Mouse (Mus musculus) embryonic fibroblast, embryonic 13.5 days (primary cell): Measurements from ENCODE around the gene Ldhc. TPM values are rescaled to one million over a fixed set of nuclear protein-coding genes. Genes with fewer than 3 reads are reported as not detected.

ENCODE experiments used
- H3K27ac ChIP-seq: 2 replicates; pipeline ENCODE4 v1.5.1; 2012; ENCODE audit warnings: low read length, control low read depth, inconsistent platforms; ENCODE audit not compliant: insufficient read depth
- H3K4me1 ChIP-seq: 2 replicates; pipeline ENCODE4 v1.6.1; 2011; ENCODE audit warnings: low read length; ENCODE audit not compliant: control insufficient read depth, insufficient read depth
- H3K4me3 ChIP-seq: 2 replicates; pipeline ENCODE4 v1.5.1; 2011; ENCODE audit warnings: mild to moderate bottlenecking, control low read depth, low read length; ENCODE audit not compliant: insufficient read depth
- CTCF ChIP-seq: IDR thresholded peaks from 2 replicates; pipeline ENCODE4 v1.5.1; 2011; ENCODE audit warnings: mild to moderate bottlenecking, control low read depth, low read length, moderate library complexity, borderline replicate concordance; ENCODE audit not compliant: insufficient read depth
- POLR2A ChIP-seq: IDR thresholded peaks from 2 replicates; pipeline ENCODE4 v1.6.1; 2011; ENCODE audit warnings: low read depth, mild to moderate bottlenecking, control low read depth, low read length, moderate library complexity
- polyA plus RNA-seq: library from polyadenylated mRNA; stranded (reverse); fragments of >200 nt; gene quantifications from 2 replicates; pipeline ENCODE4 v1.2.4, GENCODE M21; 2011; ENCODE audit warnings: low read depth; ENCODE audit not compliant: missing spikeins, insufficient read length

The Ldhc gene
- polyA plus RNA-seq, 1 experiment = not detected

GRCm38 (mm10) chr7:46899343-46899742 is 38.3 kb downstream of the Ldhc start:
- TF ChIP-seq POLR2A (no peak), CTCF (no peak)
- H3K27ac ChIP-seq = no peak overlapping the region
- H3K4me3 ChIP-seq = no peak overlapping the region
- no peaks in the 10 kb centered on the region for H3K4me1 ChIP-seq

- no peak overlapping the region for H3K27ac ChIP-seq
- no peak for TF ChIP-seq CTCF
- TF ChIP-seq POLR2A = no peak
- peaks cover 3% of the 10 kb centered on the region for H3K4me1 ChIP-seq
- H3K4me3 ChIP-seq = no peak overlapping the region
Observed at GRCm38 (mm10) chr7:46911250-46911649, 50.2 kb downstream of the Ldhc start.

GRCm38 (mm10) chr7:46916376-46916775 is 55.4 kb downstream of the Ldhc start:
- TF ChIP-seq POLR2A = no peak
- no peak for TF ChIP-seq CTCF
- no peak overlapping the region for H3K4me3 ChIP-seq
- H3K4me1 ChIP-seq = peaks cover 10% of the 10 kb centered on the region; the same call in 1 of the 2 replicates
- no peak overlapping the region for H3K27ac ChIP-seq

GRCm38 (mm10) chr7:46918678-46919371 is 57.8 kb downstream of the Ldhc start:
- H3K4me1 ChIP-seq = peaks cover 10% of the 10 kb centered on the region; the same call in 1 of the 2 replicates
- TF ChIP-seq CTCF (no peak), POLR2A (0 out of 2 replicates have a peak, but pooled peaks have one; percentile 13)
- H3K4me3 ChIP-seq = peak overlapping the region; percentile 99
- 0 out of 2 replicates have a peak overlapping the region, but pooled peaks have one; percentile 88 for H3K27ac ChIP-seq

- TF ChIP-seq POLR2A (peak; percentile 90), CTCF (no peak)
- H3K4me1 ChIP-seq = peaks cover 10% of the 10 kb centered on the region; the same call in 1 of the 2 replicates
- H3K4me3 ChIP-seq = peak within 1 kb of the TSS; percentile 99
- peak within 1 kb of the TSS; percentile 88 for H3K27ac ChIP-seq
Observed at GRCm38 (mm10) chr7:46919551-46920176, 58.7 kb downstream of the Ldhc start, which contains the start of gene Tsg101. TSS of gene Tsg101 (minus strand) at chr7:46919969.

- no peak overlapping the region for H3K27ac ChIP-seq
- TF ChIP-seq CTCF = no peak
- TF ChIP-seq POLR2A = no peak
- no peak overlapping the region for H3K4me3 ChIP-seq
- peaks cover 5% of the 10 kb centered on the region; the same call in 1 of the 2 replicates for H3K4me1 ChIP-seq
Observed at GRCm38 (mm10) chr7:46922075-46922474, 61.1 kb downstream of the Ldhc start.

Other genes with a start within 250 kb of the Ldhc start
- 6.3 and 7.1 TPM in 2 replicates for gene Sergef, start 221.4 kb upstream of the Ldhc start, polyA plus RNA-seq
- gene Tph1, start 188.7 kb upstream of the Ldhc start, polyA plus RNA-seq = 0.63 TPM in 1 of 2 replicates, not detected in the other
- 13.8 and 15.4 TPM in 2 replicates for gene Saal1, start 150.5 kb upstream of the Ldhc start, polyA plus RNA-seq
- gene Saa3, start 145.5 kb upstream of the Ldhc start, polyA plus RNA-seq = 2.6 TPM in 1 of 2 replicates, not detected in the other
- not detected in 2 replicates for gene Saa4, start 128.6 kb upstream of the Ldhc start, polyA plus RNA-seq
- gene Saa1, start 118.2 kb upstream of the Ldhc start, polyA plus RNA-seq = not detected in 2 replicates
- gene Saa2, start 109.4 kb upstream of the Ldhc start, polyA plus RNA-seq = not detected in 2 replicates
- 25.9 and 26.9 TPM in 2 replicates for gene Hps5, start 65.1 kb upstream of the Ldhc start, polyA plus RNA-seq
- gene Gtf2h1, start 65.1 kb upstream of the Ldhc start, polyA plus RNA-seq = 73.1 and 90.6 TPM in 2 replicates
- gene Ldha, start 19.7 kb upstream of the Ldhc start, polyA plus RNA-seq = 671 and 785 TPM in 2 replicates
- 140 and 175 TPM in 2 replicates for gene Tsg101, start 58.8 kb downstream of the Ldhc start, polyA plus RNA-seq
- 23.6 and 24.8 TPM in 2 replicates for gene Uevld, start 97.3 kb downstream of the Ldhc start, polyA plus RNA-seq
- not detected in 2 replicates for gene Gm9999, start 122.4 kb downstream of the Ldhc start, polyA plus RNA-seq
- 21.0 and 23.3 TPM in 2 replicates for gene Spty2d1, start 147.2 kb downstream of the Ldhc start, polyA plus RNA-seq
- 13.2 and 19.5 TPM in 2 replicates for gene Tmem86a, start 189.4 kb downstream of the Ldhc start, polyA plus RNA-seq